Mouse (Mus musculus) megakaryocyte, embryonic 14.5 days (primary cell): ENCODE results near the gene Crhbp. TPM values are rescaled to one million over a fixed set of nuclear protein-coding genes. Genes with fewer than 3 reads are reported as not detected.

Experiments used
- H3K27me3 ChIP-seq: replicated peaks from 2 replicates; pipeline ENCODE3; 2012; ENCODE audit warnings: inconsistent platforms
- H3K36me3 ChIP-seq: replicated peaks from 2 replicates; pipeline ENCODE3; 2012; ENCODE audit warnings: low read length, inconsistent platforms, mixed read lengths
- H3K4me1 ChIP-seq: 2 replicates; pipeline ENCODE4 v1.6.1; 2012; ENCODE audit warnings: inconsistent platforms
- H3K4me3 ChIP-seq: replicated peaks from 2 replicates; pipeline ENCODE3; 2012; ENCODE audit warnings: moderate library complexity, mild to moderate bottlenecking, inconsistent platforms
- H3K9me3 ChIP-seq: 2 replicates; pipeline ENCODE4 v1.6.1; 2012; ENCODE audit warnings: inconsistent platforms
- FLI1 ChIP-seq: IDR thresholded peaks from 2 replicates; pipeline ENCODE4 v1.6.1; 2012; ENCODE audit warnings: low read length, inconsistent platforms, mixed read lengths
- GATA1 ChIP-seq: IDR thresholded peaks from 3 replicates; pipeline ENCODE4 v1.6.1; 2012; ENCODE audit warnings: mixed read lengths, low read length, inconsistent platforms, borderline replicate concordance
- polyA plus RNA-seq: library from polyadenylated mRNA; stranded (reverse); fragments of >175 nt; gene quantifications from 2 replicates; pipeline ENCODE4 v1.2.3, GENCODE M21; 2012; ENCODE audit warnings: low replicate concordance; ENCODE audit not compliant: insufficient read depth

The Crhbp gene
- polyA plus RNA-seq, result not detected in 2 replicates

GRCm38 (mm10) chr13:95444824-95445223, at the start of gene Crhbp:
TSS of gene Crhbp (minus strand) at chr13:95444924.
- TF ChIP-seq GATA1, result no peak
- TF ChIP-seq FLI1, result no peak
- no peaks in the 10 kb centered on the region for H3K9me3 ChIP-seq
- no peak within 1 kb of the TSS for H3K4me3 ChIP-seq
- H3K36me3 ChIP-seq, result no peaks in the 10 kb centered on the region
- H3K27me3 ChIP-seq, result peaks cover 58% of the 10 kb centered on the region
- H3K4me1 ChIP-seq, result peaks cover 7% of the 10 kb centered on the region; the same call in 1 of the 2 replicates

DNA sequence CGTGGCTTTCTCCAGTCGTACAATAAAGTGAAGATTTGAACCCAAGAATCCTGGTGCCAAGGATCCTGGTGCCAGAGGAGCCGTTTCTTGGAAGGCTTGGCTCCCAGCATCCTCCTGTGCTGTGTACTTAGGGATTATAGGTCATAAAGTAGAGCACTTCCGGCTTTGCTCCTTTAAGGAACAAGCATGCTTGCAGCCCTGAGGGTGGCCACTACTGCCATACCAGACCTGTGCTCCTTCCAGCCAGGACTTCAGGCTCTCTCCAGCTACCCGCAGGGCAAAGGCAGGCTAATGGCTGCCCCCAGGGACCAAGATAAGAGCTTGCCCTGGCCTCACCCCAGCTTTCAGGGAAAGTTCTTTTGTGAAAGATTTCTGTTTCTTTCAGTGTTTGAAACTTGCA, 48.6 kb upstream of the Crhbp start:
- Histone ChIP-seq H3K4me3 (no peak overlapping the region), H3K4me1 (no peaks in the 10 kb centered on the region), H3K9me3 (no peaks in the 10 kb centered on the region), H3K36me3 (no peaks in the 10 kb centered on the region), H3K27me3 (peaks cover 55% of the 10 kb centered on the region)
- TF ChIP-seq FLI1 (no peak), GATA1 (no peak)

DNA sequence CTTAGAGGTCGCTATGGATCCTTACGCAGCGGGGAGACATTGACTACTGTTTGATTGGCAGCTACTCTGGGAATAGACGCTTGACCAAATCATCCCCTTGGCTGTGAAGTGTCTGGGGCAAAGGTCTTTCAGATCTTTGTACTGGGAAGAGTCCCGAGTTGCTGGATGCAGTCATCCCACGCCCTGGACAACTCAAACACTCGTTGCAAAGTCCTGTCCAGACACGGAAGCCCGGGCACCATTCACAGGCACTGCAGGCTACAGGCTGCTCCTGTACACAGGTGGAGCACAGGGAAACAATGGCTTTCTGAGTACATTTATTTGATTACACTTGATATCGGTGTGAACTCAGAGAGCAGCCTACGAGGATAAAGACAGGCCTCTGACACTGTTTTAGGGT, 46.6 kb upstream of the Crhbp start:
- Histone ChIP-seq H3K4me3 (no peak overlapping the region), H3K36me3 (no peaks in the 10 kb centered on the region), H3K9me3 (no peaks in the 10 kb centered on the region), H3K27me3 (peaks cover 54% of the 10 kb centered on the region), H3K4me1 (no peaks in the 10 kb centered on the region)
- TF ChIP-seq FLI1, result no peak
- TF ChIP-seq GATA1, result no peak

GRCm38 (mm10) chr13:95484664-95485063, 39.9 kb upstream of the Crhbp start:
- H3K27me3 ChIP-seq, result peaks cover 47% of the 10 kb centered on the region
- H3K36me3 ChIP-seq, result no peaks in the 10 kb centered on the region
- TF ChIP-seq FLI1 (no peak), GATA1 (no peak)
- no peaks in the 10 kb centered on the region for H3K4me1 ChIP-seq
- H3K4me3 ChIP-seq, result no peak overlapping the region
- no peaks in the 10 kb centered on the region for H3K9me3 ChIP-seq

GRCm38 (mm10) chr13:95481428-95481827, 36.7 kb upstream of the Crhbp start:
- no peaks in the 10 kb centered on the region for H3K9me3 ChIP-seq
- no peaks in the 10 kb centered on the region for H3K36me3 ChIP-seq
- peaks cover 49% of the 10 kb centered on the region for H3K27me3 ChIP-seq
- no peaks in the 10 kb centered on the region for H3K4me1 ChIP-seq
- no peak for TF ChIP-seq FLI1
- TF ChIP-seq GATA1, result no peak
- H3K4me3 ChIP-seq, result no peak overlapping the region

DNA sequence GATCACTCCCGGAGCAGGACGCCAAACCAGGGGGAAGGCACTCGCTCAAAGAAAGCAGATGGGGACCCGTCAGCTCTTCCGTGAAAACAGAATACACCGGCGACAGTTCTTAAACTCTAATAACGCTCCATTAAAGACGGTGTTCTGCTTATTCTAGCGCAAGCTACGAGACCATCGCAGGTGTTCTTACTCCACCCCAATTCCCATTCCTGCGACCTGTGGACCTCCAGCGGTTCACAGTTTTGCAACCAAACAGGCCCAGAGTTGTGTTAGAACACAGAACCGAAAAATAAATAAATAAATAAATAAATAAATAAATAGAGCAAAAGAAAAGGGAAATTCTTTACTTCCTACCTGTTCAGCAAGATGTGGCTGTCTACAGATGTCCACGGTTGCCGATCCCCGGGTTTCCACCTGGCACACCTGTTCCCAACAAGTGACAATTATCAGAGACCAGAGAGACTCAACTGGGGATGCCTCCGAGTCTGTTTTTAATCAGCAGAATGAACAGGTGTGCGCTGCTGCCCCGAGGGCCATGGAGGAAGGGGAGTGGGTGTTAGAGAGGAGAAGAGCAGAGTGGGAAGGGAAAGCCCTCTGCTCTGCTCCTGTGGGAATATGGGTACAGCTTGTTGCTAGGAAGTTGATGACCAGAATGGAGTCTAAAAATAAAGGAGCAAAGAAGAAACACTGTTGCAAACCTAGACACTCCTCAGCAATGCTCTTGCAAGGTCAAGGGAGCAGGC, 34.1 kb upstream of the Crhbp start, which contains the start of gene S100z:
TSS of gene S100z (minus strand) at position 51 of the 743 bp plus-strand sequence.
- TF ChIP-seq GATA1, result no peak
- no peak for TF ChIP-seq FLI1
- Histone ChIP-seq H3K4me3 (no peak within 1 kb of the TSS), H3K36me3 (no peaks in the 10 kb centered on the region), H3K4me1 (no peaks in the 10 kb centered on the region), H3K9me3 (no peaks in the 10 kb centered on the region), H3K27me3 (peaks cover 50% of the 10 kb centered on the region)

DNA sequence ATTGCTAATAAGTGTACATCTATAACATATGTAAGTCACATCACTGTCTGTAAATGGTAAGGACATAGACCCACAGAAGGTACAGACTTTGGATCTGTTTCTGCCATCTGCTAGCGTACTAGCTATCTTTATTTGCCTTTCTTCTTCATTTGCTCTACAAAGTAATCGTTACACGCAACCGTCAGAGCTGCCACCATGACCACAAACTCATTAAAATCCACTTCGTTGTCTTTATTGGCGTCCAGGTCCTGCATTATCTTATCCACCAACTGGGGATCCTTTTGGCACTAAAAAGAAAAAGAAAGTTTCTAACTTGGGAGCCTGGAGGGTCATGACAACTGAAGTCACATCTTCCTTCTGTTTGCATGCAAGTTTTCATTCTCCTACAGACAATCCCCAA, 32.4 kb upstream of the Crhbp start:
- Histone ChIP-seq H3K36me3 (no peaks in the 10 kb centered on the region), H3K27me3 (peaks cover 43% of the 10 kb centered on the region), H3K4me3 (no peak overlapping the region), H3K4me1 (no peaks in the 10 kb centered on the region), H3K9me3 (0 out of 2 replicates have a peak, but pooled peaks cover 2% of the 10 kb centered on the region)
- TF ChIP-seq FLI1 (no peak), GATA1 (no peak)

GRCm38 (mm10) chr13:95475124-95475523, 30.4 kb upstream of the Crhbp start:
- H3K4me1 ChIP-seq, result no peaks in the 10 kb centered on the region
- H3K27me3 ChIP-seq, result peaks cover 41% of the 10 kb centered on the region
- TF ChIP-seq FLI1 (no peak), GATA1 (no peak)
- peaks cover 9% of the 10 kb centered on the region for H3K9me3 ChIP-seq
- H3K36me3 ChIP-seq, result no peaks in the 10 kb centered on the region
- H3K4me3 ChIP-seq, result no peak overlapping the region

- H3K36me3 ChIP-seq, result no peaks in the 10 kb centered on the region
- no peaks in the 10 kb centered on the region for H3K4me1 ChIP-seq
- TF ChIP-seq GATA1, result no peak
- no peak for TF ChIP-seq FLI1
- no peak overlapping the region for H3K4me3 ChIP-seq
- peaks cover 9% of the 10 kb centered on the region for H3K9me3 ChIP-seq
- H3K27me3 ChIP-seq, result peaks cover 34% of the 10 kb centered on the region
Observed at GRCm38 (mm10) chr13:95474294-95474693, 29.6 kb upstream of the Crhbp start.

- no peaks in the 10 kb centered on the region for H3K36me3 ChIP-seq
- H3K4me3 ChIP-seq, result no peak overlapping the region
- H3K4me1 ChIP-seq, result no peaks in the 10 kb centered on the region
- H3K27me3 ChIP-seq, result peaks cover 27% of the 10 kb centered on the region
- H3K9me3 ChIP-seq, result peaks cover 9% of the 10 kb centered on the region
- TF ChIP-seq FLI1 (no peak), GATA1 (no peak)
Observed at GRCm38 (mm10) chr13:95470970-95471369, 26.2 kb upstream of the Crhbp start.
